Mouse (Mus musculus): ENCODE measurements around the gene Sae1.

- TF ChIP-seq POLR2A (IDR thresholded peaks at IDR 0.05; ENCODE audit: extremely low read depth, insufficient read depth, low read length) (peak; percentile 51; the same call in 1 of the 2 replicates), CTCF (IDR thresholded peaks at IDR 0.05; ENCODE audit: low read depth, low read length) (no peak)
Observed at GRCm38 (mm10) chr7:16312672-16313311, 74.8 kb downstream of the Sae1 start.
